Mouse (Mus musculus) layer of hippocampus, postnatal 14 days (tissue): ENCODE results near the gene Tspear. TPM values are rescaled to one million over a fixed set of nuclear protein-coding genes. Genes with fewer than 3 reads are reported as not detected.
"Not testable (repeated sequence)": the region's sequence is repeated elsewhere in the genome, so short reads cannot be mapped to it uniquely, and the experiment has no call there.

Source experiments
- DNase-seq, 2 experiments: peaks; one replicate each; pipeline ENCODE4 v3.0.0; 2021 to 2022; ENCODE audit warnings: low spot score in 2 of 2, mixed read lengths in 1 of 2
- long read RNA-seq, 2 experiments: library from polyadenylated mRNA; stranded (forward); transcript quantifications; one replicate each; pipeline ENCODE4 v2.0.0; 2021
- total RNA-seq, 2 experiments: library from RNA; stranded (reverse); gene quantifications; 2 replicates each; pipeline ENCODE4 v1.2.3; 2021

Gene Tspear
- under 1 TPM in 1 of 2 experiments, not detected in 1; 0.14 TPM for total RNA-seq
- long read RNA-seq, experiment 1 = 0 reads
- long read RNA-seq, experiment 2 = 0 reads

DNA sequence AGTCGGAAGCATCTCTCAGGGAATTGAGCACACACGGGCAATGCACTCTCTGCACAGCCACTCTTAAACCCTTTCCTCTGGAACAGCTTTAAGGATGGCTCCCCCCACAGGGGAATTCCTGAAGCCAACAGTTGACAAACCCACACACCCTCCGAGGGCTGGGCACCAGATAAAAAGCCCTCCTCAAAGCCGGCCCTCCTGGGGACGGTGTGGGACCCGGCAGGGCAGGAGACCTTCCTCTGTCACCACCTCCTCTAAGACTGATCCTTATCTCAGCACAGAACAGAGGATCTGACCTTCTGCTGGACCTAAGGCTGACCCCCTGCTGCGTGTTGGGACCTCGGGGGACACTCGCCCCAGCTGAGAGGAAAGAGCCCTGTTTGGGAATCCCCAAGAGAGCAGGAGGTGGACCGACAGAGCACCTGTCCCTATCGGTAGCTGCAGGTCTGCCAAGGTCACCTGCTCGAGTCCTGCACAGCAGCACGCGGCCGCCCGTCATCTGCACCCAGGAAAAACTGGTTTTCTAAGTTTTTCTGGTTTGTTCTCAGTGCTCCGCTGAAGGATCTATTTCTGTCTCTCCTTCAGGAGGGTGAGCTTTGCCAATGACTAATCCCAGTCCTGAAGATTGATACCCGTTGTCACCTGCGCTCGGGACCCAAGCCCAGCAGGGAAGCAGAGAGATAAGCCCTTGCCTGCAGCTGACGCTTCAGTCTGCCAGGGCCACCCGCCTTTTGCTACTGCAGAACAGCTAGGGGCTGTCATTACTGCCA, at the start of gene Tspear:
Gene Tspear, plus strand, starts transcription at position 675 of the 770 bp plus-strand sequence.
- DNase-seq = no peak

- no peak for DNase-seq
These were observed 47.4 kb upstream of the Tspear start for GRCm38 (mm10) chr10:77638956-77639355.

DNA sequence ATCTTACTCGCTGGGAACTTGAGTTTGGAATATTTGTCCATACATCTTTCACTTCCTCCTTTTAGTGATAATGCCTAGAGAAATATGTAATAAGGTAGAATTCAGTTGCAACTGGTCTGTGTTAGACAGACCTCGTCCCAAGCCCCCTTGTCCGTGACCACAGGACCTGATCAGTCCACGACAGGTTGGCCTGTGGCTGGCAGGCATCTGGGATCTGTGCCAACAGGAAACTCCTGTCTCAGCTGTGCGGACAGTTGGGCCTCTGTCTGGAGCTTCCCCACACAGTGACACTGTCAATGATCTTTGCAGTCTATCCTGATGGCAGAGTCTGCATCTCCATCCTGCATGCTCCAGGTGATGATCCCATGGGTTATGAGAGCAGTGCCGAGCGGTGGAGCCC, 43.2 kb upstream of the Tspear start:
- DNase-seq = no peak

GRCm38 (mm10) chr10:77645571-77645970, 40.8 kb upstream of the Tspear start:
- DNase-seq = no peak

- no peak for DNase-seq
These were observed 38.9 kb upstream of the Tspear start for GRCm38 (mm10) chr10:77647461-77647860.

DNA sequence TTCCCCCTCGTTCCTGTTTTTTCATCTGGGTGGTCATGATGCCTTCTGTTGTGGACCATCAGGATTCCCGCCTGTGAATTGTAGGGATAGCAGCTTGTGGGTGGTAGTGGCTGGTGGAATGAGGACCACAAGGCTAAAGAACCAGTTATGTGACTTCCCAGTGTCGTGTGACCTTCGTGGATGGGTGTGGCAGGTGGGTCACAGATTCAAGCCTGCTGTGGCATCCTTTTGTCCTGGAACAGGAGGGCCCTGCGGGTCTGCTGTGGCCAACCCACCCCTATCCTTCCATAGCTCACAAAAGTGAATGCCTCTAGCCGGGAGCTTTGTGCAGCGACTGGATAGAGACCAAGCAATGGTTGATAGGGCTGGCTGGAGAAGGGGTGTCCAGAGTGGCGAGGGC, 38.5 kb upstream of the Tspear start:
- DNase-seq = no peak

DNA sequence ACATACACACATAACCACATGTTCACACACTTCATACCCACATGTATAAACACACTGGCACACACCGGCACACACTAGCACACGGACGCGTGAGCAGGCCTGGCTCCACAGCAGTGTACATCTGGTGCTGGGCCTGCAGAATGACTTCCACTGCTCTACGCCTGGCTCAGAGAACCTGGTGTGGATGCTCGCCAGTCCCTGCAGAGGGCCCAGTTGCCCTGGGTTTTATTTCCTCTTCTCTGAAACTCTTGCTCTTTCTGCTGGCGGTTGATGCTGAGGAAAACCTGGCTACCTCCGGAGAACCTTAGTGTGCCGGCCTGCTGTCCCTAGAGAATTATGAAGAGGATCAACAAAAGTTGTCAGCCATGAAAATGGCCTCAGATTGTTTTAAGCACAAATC, 34.3 kb upstream of the Tspear start:
- DNase-seq = no peak

DNA sequence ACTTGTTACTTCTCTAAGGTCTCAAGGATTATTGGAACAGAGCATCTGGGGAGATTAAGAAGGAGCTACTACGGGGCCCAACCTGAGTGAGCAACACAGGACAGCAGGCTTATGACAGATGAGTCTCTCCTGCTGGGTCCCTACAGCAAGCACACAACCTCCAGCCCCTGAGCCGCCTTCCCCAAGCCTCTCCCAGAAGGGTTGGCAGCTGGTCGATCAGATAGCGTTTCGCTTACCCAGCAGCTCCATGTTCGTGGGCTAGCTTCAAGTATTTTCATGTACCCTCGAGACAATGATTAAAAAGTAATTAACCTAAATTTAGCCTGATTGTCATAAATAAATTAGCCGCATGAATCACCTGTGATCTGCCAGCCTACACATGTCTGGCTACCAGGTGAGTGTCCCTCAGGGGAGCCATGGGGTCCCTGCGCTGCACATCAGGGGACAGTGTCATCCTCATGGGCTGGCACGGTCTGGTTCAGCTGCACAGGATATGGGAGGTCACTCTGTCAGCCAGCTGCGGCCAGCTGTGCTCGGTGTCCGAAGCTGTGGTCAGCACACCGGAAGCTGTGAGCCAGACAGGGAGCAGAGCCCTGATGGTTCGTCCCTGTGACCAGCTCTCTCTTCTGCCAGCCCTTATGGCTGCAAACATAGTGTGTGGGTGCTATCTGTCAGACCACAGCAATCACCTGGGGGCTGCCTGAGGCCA, 27.9 kb upstream of the Tspear start:
- no peak for DNase-seq

- DNase-seq = no peak
These were observed 22.3 kb upstream of the Tspear start for GRCm38 (mm10) chr10:77663949-77664665.

- DNase-seq = no peak
These were observed 20.0 kb upstream of the Tspear start for GRCm38 (mm10) chr10:77666342-77666741.

GRCm38 (mm10) chr10:77667402-77667801, 19.0 kb upstream of the Tspear start:
- DNase-seq = no peak

- no peak for DNase-seq
These were observed 15.7 kb upstream of the Tspear start for GRCm38 (mm10) chr10:77670710-77671109.

DNA sequence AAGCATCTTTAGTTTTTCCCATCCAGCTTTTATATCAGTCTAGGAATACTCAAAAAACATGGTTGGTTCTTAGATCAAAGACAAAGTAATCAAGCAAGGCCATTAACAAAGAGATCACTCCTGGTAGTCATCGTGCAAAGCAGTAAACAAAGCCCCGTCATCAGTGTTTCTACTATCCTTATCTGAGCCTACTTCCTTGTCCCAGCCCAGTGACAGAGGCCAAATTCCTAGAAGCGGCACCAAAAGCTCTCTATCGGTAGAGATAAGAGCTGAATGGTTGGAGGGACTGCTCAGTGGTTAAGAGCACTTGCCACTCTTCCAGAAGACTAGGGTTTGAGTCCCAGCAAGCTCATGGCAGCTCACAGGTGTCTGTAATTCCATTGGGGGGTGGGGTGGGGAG, 14.8 kb upstream of the Tspear start:
- no peak for DNase-seq

DNA sequence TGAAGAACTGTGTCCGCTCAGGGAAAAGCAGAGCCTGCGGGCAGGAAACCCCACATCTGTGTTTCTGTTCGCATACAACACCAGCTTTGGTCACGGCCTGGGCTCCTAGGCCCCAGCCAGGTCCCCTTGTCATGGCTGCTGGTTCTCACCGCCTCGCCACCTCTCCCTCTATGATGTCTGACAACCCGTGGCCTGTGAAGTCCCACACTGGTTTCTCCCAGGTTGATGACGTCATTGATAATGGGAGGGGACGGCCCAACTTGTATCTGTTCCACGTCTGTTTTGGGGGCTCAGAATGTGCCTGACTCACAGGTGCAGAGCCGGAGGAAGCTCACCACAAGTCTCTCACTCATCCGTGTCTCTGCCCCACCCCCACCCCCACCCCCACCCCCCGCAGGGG, 12.6 kb upstream of the Tspear start:
- DNase-seq = no peak

DNA sequence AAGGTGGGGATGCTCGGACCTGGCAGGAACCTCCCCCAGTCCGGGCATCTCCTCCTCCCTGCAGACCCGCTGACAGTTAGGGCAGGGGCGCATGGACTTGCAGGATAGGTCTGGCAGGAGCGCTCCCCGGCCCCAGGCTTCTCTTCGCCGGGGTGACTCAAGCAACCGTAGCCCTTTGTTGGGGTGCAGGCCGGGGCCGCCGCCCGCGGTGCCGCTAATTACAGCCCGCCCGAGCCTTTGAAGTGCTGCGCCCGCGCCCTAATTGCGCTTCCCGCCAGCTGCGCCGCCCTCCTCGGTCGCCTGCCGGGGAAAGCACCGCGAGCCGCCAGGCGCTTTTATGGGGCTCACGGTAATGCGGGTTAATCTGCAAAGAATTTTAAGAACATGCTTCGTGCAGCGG, 8.8 kb upstream of the Tspear start:
- peak in 1 of 2 experiments; percentile 17 for DNase-seq

GRCm38 (mm10) chr10:77682994-77683393, 3.4 kb upstream of the Tspear start:
- DNase-seq = no peak

DNA sequence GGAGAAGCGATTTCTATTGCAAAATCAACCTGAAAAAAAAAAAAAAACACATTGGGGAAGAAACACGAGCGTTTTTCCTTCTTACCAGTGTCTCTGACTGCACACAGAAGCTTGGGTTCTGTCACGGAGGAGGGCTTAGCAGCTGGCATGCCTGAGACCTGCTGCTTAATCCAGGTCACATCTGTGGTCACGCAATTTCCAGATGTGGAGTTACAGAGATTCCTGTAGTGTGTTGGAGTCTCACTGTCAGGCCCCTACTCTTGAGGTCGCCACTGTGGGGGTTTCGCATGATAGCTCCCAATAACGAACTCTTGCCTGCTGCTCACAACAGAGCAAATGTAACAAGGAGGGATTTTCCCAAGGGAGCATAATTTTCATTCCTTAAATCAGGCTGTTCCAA, 2.2 kb upstream of the Tspear start:
- no peak for DNase-seq

GRCm38 (mm10) chr10:77687021-77687420, 652 bp downstream of the Tspear start:
- no peak for DNase-seq

DNA sequence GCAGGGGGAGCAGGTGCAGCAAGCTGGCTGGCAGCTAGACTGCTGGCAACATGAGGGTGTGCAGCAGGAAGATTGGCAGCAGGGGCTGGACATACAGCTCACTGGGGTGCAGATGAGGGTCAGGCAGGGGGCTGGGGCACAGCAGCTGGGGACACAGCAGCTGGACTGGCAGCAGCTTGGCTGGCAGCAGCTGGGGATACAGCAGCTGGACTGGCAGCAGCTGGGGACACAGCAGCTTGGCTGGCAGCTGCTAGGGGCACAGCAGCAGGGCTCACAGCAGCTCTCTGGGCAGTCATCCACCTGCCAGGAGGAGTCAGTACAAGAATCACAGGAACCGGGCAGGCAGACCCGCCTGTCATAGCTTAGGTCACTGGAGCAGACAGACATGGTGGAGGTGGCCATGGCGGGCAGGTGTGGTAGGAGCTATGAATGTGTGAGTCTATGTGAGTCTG, 4.0 kb downstream of the Tspear start, which contains the start of gene Gm19402:
Gene Gm19402, minus strand, starts transcription at position 402 of the 452 bp plus-strand sequence.
- not testable (repeated sequence) for DNase-seq

DNA sequence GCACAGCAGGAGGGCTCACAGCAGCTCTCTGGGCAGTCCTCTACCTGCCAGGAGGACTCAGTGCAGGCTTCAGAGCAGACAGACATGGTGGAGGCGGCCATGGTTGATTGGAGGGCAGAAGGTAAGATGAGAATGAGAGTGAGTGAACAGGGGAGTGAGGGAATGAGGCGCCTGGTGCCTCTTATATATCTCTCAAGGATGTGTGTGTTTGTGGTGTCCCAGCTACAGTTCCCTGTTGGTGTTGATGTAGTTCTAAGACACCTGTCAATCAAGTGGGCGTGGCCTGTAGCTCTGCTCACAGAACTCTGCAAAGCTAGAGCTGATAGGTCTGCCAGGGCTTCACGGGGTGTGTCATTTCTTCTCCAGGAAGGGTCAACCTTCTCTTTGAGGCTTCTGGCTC, 10.8 kb downstream of the Tspear start, which contains the start of gene Gm9508:
Gene Gm9508, minus strand, starts transcription at position 101 of the 400 bp plus-strand sequence.
- no peak for DNase-seq

DNA sequence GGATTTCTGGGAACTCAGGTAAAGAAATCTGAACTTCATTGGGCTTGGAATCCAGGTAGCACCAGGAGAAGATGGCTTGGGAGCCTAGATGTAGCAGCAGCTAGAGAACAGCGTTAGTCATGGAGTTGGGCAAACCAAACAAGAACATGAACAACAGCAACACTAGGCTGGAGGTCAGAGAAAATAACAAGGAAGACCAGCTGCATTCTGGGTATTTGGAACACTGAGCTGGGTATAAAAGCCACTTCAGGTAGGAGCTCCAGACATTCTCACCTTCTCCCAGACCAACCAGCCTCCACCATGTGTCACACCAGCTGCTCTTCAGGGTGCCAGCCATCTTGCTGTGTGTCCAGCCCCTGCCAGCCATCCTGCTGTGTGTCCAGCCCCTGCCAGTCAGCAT, 20.0 kb downstream of the Tspear start, which contains the start of gene Gm10272:
Gene Gm10272, plus strand, starts transcription at position 301 of the 400 bp plus-strand sequence.
- DNase-seq = no peak
